Mouse (Mus musculus): ENCODE measurements around the gene Gm21954.

Gm21954 gene

DNA sequence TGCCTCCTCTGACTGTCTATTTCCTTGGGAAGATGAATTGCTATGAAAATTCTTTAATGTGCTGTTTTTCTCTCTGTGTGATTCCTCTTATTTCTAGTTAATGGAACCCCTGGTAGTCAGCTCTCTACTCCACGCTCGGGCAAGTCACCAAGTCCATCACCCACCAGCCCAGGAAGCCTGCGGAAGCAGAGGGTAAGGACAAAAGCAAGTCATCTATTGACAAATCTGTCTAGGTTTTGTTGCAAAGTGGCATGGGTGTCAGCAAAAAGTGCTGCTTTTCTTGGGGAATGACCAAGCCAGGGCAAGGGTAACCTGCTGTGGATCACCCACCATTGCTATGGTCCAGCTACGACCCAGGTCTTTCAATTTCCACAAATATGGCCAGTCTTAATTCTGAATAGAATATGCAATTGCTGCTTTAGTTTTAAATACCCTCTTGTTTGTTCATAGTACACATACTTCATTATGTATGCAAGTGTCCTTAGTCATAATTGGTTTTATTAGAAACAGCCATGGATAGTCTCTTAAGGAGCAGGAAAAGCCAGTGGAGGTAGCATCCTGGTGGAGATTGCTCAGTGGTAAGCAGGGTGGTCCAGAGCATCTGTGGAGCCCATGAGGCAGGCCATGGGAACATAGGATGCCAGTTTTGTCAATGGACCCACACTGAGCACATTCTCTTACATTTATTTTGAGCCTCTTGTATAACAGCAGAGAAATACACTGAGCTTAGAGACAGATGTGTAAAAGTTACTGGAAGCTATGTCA, 8.9 kb downstream of the Gm21954 start:
- DNase-seq, result no peak

DNA sequence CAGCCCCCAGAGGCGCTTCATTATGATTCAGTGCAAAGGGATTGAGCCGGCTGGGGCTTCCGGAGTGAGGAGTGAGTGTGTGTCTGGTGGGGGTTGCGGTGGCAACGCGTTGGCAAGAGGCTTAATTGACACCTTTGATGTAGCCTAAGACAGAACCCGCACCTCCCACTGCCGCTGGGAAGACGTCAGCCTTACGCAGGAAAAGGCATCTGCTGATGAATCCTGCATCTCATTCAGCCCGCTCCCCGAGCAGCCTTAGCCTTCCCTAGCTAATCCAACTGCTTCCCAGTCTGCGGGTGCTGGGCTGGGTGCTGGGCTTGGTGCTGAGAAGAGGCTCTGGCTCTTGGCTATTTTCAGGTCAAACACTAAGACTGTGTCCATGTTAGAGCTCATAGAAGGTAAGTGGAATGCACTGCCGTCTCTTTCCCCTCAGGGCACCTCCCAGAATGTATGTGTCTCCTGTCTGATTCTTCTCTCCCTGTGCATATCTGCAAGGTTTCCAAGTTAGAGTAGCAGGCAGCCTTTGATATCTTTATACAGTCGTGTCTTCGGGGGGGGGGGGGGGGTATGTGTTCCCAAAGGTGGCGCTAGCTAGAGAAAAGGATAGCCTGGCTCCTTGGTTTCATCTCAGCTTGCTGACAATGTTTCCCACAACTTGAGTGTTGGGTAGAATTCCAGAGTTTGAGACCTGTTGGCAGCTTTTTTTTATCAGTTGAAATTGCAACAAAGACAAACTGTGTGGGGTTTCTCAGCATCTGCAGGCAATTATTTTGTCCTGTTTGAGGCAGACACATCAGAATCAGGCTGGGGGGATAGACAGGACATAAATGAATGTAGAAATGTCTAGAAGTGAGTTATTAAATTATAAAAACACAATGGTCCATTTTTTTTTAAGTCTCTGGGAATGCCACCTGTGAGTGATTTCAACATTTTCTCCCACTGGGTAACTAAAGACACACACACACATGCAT, 10.0 kb downstream of the Gm21954 start:
- peak; percentile 6 for DNase-seq

GRCm38 (mm10) chr3:55461092-55461491, 10.9 kb downstream of the Gm21954 start:
- DNase-seq, result no peak

DNA sequence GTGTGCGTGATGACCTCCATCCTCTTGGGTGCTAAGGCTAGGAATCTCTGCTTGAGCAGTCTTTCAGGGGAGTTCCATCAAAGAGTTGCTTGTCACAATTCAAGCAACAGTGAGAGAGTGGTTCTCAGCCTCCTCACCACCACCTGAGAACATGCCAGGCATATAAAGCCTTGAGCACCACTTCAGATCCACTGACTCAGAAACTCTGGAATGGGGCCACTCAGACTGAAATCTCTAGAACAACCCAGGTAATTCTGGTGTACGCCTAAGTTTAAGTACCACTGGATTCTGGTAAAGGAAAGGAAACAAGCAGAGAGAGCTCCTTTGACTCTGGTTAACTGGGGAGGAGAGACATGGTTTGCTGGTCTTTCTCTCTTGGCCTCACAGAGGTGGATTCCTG, 19.5 kb downstream of the Gm21954 start:
- no peak for DNase-seq

DNA sequence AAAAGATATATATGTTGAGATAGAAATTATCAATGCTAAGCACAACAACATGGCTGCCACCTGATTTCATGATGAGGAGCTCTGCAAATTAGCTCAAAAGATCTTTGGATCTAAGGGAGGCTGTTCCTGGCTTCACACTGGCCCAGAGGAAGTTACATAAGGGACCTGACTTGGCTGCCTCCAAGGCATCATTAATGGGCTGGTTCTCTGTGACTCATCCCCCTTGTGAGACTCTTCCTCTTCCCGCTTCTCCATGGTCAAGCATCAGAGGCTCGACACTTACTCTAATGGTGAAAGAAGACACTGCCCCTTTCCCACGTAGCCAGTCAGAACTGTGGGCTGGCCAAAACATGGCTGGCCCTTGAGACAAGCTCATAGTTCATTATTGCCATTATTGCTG, 20.1 kb downstream of the Gm21954 start:
- no peak for DNase-seq

DNA sequence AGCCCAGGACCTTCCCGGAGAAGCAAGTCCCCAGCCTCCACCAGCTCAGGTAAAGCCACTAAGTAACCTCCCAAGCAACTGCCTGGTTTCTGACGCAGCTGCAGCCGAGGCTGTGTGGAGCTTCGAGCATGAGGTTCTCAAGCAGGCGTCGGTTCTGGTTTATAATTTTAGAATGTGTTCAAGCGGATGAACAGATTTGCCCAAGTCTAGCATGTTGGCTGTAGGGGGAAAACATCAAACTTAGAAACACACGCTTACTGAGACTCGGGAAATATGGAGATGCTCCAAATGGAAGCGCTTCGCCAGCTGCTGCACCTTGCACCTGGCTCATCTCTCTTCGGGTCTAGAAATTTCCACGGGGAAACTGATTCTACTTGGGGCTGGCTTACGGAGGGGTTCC, 21.0 kb downstream of the Gm21954 start:
- no peak for DNase-seq

GRCm38 (mm10) chr3:55449148-55449547, 22.9 kb downstream of the Gm21954 start:
- no peak for DNase-seq

DNA sequence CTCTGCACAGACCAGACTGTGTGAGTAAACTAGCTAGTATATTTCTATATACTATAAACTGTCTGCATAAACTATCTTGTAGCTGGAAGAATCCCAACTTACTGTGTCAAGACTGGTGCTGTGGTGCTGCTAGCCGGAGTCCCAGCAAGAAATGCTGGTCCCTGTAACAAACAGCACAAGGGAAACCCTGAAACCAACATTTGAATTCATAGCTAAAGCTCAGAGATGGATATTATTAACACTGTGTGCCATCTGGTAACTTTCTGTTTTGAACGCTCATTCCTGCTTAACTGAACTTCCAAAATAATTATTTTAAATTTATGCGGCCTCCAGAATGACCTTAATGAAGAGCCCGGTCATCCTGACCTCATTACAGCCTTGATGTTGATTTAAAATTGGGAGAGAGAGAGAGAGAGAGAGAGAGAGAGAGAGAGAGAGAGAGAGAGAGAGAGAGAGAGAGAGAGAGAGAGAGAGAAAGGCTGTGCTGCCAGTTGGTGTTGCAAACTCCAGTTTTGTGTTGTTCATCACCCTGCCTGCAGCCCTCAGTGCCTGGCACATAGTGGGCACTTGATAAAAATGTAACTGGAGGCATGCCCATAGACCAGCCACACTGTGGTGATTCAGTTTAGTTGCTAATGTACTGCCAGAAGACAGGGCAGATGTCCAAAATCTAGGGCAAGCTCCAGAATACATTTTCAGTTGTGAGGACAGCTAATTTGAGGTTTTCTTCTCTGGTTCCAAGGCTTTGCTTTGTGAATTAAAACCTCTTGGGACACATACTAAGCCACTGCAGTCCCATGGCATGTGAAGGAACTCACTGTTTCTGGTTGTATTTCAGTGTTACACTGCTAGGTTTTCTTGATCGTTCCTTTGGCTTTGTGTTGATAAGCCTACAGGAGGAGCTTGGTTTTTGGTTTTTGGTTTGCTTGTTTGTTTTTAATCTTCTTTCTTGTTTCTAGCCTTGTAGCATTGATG, 24.2 kb downstream of the Gm21954 start:
- no peak for DNase-seq

- no peak for DNase-seq
Observed at GRCm38 (mm10) chr3:55446681-55447080, 25.3 kb downstream of the Gm21954 start.

DNA sequence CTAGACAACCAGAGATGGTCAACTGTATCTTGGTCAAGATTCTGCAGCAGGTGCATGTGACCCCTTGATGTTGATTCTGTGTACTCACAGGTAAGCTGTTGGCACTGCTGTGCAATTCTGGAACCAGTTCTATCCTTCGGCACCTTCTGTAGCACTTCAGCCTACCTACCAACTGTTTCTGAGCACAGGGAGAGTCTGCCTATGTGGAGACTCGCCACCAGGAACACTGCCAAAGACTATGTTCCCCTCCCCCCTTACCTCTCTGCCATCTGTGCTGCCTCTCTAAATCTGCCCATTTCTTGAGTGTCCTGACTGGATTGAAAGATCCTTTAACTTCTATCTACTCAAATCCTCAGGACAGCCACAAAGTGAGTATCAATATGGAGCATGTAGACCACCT, 28.3 kb downstream of the Gm21954 start:
- no peak for DNase-seq

GRCm38 (mm10) chr3:55443271-55443670, 28.7 kb downstream of the Gm21954 start:
- no peak for DNase-seq

DNA sequence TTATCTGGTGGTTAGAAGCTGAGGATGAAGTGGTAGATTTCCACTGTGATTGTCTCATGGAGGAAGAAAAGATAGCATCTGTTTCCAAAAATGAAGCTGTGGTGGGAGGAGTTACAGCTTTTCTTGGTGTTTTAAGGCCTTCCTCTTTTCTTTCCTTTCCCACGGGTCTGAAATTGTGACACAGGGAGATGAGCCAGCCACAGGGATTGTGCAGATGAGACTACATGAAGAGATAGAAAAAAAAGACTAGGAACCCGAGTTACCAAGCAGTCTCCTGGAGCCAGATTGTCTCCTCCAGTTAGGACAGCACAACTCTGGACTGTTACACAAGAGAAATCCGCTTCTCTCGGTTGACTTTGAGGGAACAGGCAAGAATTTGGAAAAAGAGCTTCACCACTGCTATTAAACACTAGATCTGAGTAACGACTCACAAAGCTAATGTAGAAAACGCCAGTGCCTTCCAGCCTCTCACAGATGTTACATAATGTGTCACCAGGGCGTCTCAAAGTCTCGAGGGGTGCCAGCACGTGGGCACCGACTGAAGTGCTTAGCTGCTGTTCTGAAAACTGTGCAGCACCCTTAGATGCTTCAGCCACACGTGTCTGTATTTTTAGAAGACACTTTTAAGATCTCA, 29.9 kb downstream of the Gm21954 start:
- no peak for DNase-seq

DNA sequence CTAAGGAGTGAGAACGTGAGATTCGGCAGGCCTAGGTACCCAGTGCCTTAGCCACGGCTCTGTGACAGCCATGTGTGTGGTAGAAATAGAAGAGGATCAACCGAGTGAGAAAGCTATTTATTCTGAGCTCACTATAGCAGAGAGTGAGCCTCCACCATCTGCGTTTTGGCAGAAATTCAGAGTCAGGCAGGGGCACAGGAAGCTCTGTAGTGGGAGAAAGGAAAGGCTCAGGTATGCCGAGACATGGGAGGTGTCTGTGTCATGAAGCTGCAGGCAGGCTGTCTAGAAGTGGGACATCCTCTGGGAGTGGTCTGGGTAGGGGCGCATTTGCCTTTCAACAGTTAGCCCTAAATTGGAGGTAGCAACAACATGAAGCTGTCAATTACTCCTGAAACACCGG, 31.7 kb downstream of the Gm21954 start:
- DNase-seq, result no peak

- DNase-seq, result no peak
Observed at GRCm38 (mm10) chr3:55438824-55439446, 33.1 kb downstream of the Gm21954 start.

DNA sequence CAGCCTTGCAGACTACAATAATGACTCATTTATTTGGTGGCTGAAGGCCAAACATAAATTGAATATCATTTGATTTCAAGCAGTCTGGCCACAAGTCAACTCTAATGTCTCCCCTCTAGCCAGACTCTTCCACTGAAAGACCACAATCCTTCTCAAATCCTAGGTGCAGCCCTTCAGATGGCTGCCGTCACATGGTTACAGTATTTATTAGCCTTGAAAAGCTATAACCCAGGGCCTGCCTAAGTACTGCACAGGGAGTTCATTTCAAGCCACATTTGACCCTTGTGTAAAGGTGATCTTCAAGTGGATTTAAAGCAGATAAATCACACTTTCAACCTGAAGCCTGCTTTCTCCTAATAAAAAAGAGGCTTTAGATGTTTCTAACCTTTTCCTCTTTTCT, 37.7 kb downstream of the Gm21954 start:
- no peak for DNase-seq

GRCm38 (mm10) chr3:55431223-55431622, 40.8 kb downstream of the Gm21954 start:
- no peak for DNase-seq

GRCm38 (mm10) chr3:55430022-55430549, 41.9 kb downstream of the Gm21954 start:
- no peak for DNase-seq

DNA sequence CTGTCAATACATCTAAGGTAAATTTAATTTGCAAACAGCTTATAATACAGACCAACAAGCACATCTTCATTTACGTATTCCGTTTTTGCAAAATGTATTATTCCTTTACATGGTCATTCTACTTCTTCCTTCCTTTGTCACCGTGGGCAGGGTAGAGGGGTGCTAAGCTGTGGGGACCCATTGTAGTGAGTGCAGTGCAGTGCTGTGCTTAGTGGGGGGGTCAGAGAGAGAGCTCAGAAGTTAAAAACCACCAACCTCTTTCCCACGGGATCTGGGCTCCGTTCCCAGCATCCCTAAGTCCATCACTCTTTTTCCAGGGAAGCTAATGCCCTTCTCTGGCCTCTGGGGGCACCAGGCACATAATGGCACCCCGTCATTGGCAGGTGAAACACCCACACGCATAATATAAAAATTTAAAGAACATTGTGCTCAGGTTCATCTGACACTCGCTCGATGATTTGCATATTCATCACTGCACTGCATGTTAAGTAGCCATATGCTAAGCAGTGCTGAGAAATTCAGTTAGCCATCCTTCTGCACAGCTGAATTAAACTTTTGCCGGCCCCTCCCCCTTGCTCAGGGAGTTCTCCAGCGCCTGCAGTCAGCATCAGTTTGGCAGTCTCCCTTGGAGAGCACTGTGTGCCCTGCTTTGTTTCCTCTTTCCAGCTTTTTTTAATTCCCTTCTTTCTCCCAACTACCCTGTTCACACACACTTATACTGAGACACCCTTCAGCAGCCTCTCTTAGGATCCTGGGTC, 48.2 kb downstream of the Gm21954 start:
- DNase-seq, result no peak

DNA sequence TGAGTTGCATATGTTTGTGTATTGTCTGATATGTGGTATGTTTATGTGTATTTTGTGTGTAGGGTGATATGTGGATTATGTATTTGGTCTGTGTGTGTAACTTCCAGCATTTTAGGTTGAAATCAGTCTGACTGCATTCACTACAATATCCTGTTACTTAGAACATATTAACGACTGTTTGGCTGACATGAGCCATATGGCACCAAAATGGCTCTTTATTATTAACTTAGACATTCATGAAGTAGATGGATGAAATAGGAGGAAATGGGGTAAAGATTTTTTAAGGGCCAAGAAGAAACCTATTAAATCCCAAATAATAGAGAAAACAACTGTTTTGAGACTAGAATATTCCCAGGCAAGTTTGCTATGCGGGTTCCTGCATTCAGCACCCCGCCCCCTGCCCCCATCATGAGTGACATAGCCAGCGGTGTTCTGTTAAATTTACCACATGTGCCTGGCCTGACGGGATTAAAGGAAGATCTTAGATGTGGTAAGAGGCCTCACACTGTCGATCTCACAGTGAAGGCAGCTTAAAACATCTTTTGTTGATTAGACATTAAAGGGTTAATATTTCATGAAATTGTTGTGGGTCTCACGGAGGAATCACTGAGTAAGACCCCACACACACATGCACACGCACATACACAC, 51.5 kb downstream of the Gm21954 start:
- no peak for DNase-seq

DNA sequence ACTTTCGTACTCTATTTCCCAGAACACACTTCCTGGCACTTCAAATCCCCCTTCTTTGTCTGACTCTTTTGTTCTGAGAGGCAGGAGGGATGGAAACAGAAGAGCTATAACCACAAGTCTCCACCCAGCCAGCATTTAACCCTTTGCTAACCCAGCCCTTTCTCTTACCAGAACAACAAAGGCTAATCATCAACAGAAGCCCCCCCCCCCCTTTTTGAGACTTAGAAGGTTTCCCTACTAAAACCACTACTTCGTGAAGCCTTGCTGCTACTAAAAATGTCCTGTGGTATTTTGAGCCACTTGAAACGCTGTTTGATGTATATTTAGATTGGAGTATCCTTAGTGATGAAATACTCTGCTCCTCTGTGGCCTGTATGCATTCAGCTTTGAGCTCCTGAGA, 52.7 kb downstream of the Gm21954 start:
- DNase-seq, result no peak
